Mouse (Mus musculus): ENCODE measurements around the gene Rtn4r.

- TF ChIP-seq CTCF (IDR thresholded peaks at IDR 0.05; ENCODE audit: control insufficient read depth, insufficient read depth, low read length) (no peak), POLR2A (IDR thresholded peaks at IDR 0.05; ENCODE audit: borderline replicate concordance, control insufficient read depth, low read depth, low read length) (no peak)
Measured at GRCm38 (mm10) chr16:18126211-18126610, 1.2 kb upstream of the Rtn4r start.
